Mouse (Mus musculus) kidney, postnatal 36 days (tissue): Measurements from ENCODE around the gene Wdr81.

ENCODE experiments used
- DNase-seq, 2 experiments: peaks; one replicate each; pipeline ENCODE4 v3.0.0; 2021 to 2022; ENCODE audit warnings: mixed read lengths in 2 of 2

The Wdr81 gene

DNA sequence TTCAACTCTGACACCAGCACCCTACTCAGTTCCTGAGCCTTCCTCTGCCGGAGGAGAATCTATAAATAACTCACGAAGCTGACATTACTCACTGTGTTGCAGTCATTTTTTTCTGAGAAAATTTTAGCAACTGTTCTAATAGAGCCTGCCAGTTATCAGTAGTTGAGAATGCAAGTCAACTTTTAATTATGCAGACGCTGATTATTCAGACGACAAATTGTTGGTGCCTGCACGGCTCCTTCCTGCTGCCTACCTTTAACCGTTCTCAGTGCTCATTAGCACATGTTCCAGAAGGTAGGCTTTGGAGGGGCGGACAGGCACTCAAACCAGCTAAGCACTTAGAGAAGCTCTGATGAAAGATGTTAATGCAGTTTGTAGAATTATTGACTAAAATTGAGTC is 57.1 kb downstream of the Wdr81 start:
- no peak for DNase-seq

DNA sequence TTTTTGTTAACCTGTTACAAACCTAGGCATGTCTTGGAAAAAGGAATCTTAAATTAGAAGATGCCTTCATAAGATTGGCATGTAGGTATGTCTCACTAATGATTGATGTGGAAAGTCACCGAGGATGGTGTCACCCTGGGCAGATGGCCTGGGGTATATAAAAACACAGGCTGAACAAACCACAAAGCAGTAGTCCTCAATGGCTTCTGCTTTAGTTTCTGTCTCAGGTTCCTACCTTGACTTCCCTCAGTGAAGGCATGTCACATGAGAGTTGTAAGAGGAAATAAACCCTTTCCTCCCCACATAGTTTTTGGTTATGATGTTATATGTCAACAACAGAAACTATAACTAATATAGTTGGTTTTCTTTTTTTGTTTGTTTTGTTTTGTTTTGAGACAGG is 58.9 kb downstream of the Wdr81 start:
- DNase-seq: no peak
